Mouse (Mus musculus) embryonic facial prominence, embryonic 11.5 days (tissue): ENCODE measurements at regions not wholly inside any gene's neighbourhood (a gene's known extent, or its start where the extent isn't known, plus 50 kb on each side); places are given as distances from the start of the nearest gene placed in this dataset.

Source experiments
- ATAC-seq: fragments of 200-750 bp; cut with Nextera tagmentation; replicated peaks from 2 replicates; pipeline ENCODE4 v1.8.0; 2017; ENCODE audit warnings: low read depth; ENCODE audit not compliant: insufficient number of reproducible peaks, low FRiP score, low TSS enrichment
- DNase-seq: peaks from one replicate; pipeline ENCODE4 v3.0.0-alpha.2; 2015; ENCODE audit warnings: low spot score
- H3K27ac ChIP-seq: fragments of 300-500 bp; sonication (generic); replicated peaks from 2 replicates; pipeline ENCODE4 v1.5.1; 2014; ENCODE audit warnings: mild to moderate bottlenecking, low read depth, low read length, control low read depth
- H3K27me3 ChIP-seq: fragments of 300-500 bp; sonication (generic); 2 replicates; pipeline ENCODE4 v1.6.1; 2014; ENCODE audit warnings: mild to moderate bottlenecking, low read length, moderate library complexity, mixed read lengths; ENCODE audit not compliant: control insufficient read depth, insufficient read depth
- H3K36me3 ChIP-seq: fragments of 300-500 bp; sonication (generic); replicated peaks from 2 replicates; pipeline ENCODE4 v1.6.1; 2014; ENCODE audit warnings: low read depth, mild to moderate bottlenecking, low read length, moderate library complexity, mixed read lengths; ENCODE audit not compliant: control insufficient read depth, insufficient read depth
- H3K4me1 ChIP-seq: fragments of 300-500 bp; sonication (generic); 2 replicates; pipeline ENCODE4 v1.6.1; 2014; ENCODE audit warnings: low read length, mixed read lengths; ENCODE audit not compliant: control insufficient read depth, insufficient read depth
- H3K4me2 ChIP-seq: fragments of 300-500 bp; sonication (generic); 2 replicates; pipeline ENCODE4 v1.6.1; 2014; ENCODE audit warnings: low read depth, mild to moderate bottlenecking, control low read depth, low read length, moderate library complexity
- H3K4me3 ChIP-seq: fragments of 300-500 bp; sonication (generic); 2 replicates; pipeline ENCODE4 v1.5.1; 2014; ENCODE audit warnings: low read depth, low read length, control low read depth
- H3K9ac ChIP-seq: fragments of 300-500 bp; sonication (generic); replicated peaks from 2 replicates; pipeline ENCODE4 v1.6.1; 2014; ENCODE audit warnings: mild to moderate bottlenecking, control low read depth, low read length
- H3K9me3 ChIP-seq: fragments of 300-500 bp; sonication (generic); replicated peaks from 2 replicates; pipeline ENCODE4 v1.6.1; 2016; ENCODE audit warnings: mild to moderate bottlenecking, low read length, inconsistent platforms, mixed read lengths; ENCODE audit not compliant: control insufficient read depth
- WGBS: fragments of 180-500 bp; shearing (Covaris S2); extraction: QIAGEN DNeasy Blood & Tissue Kit; methylation state at CpG from one replicate; pipeline ENCODE4 v1.1.7; 2014; 5-methylcytosine and 5-hydroxymethylcytosine counted together

DNA sequence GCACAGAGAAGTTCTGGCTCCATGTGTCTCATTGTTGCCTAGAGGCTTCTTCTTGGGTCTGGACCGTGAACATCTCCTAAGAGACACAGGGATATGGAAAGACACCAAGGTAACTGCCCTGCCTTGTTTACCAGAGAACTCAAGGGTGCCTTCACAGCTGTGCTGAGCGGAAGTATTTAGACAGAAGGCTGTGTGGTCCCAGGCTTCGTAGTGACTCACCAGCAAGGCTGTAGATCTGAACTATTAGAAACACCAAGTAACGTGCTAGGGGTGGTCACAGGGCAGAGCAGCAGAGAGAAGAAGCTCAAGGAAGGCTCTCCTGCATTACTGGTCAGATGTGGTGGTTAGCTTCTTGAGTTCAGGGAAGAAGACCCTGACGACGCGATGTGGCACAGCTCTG lies 51.6 kb upstream of the Lpp start:
- H3K27ac ChIP-seq = no peak overlapping the region
- ATAC-seq = no peak

DNA sequence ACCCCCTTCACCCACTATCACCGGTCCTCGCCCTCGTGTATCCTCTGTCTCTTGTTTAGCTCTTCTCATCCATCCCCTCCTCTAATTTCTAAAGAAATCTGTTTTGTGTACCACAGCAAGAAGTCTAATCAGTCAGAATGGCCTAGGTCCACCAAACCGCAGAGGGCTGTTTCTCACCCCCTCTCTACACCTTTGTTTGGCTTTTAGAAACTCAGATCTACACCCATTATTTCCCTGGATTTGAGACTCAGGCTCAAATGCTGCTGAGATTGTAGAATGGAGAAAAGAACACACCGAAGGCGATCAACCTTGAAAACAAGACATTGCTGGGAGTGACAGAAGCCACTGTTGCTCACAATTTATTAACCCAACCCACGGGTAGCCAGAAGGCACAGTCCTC lies 52.7 kb upstream of the Lpp start:
- H3K27me3 ChIP-seq = no peaks in the 10 kb centered on the region
- ATAC-seq (no peak), DNase-seq (no peak)
- no peaks in the 10 kb centered on the region for H3K4me1 ChIP-seq
- 73% methylated on average over 7 of the region's 7 CpGs for whole genome bisulfite sequencing
- H3K36me3 ChIP-seq = no peaks in the 10 kb centered on the region
- no peak overlapping the region for H3K27ac ChIP-seq
- no peak overlapping the region for H3K4me3 ChIP-seq
- no peaks in the 10 kb centered on the region for H3K9me3 ChIP-seq
- no peak overlapping the region for H3K4me2 ChIP-seq
- H3K9ac ChIP-seq = no peak overlapping the region

More for the DNA sequence above, 51.6 kb upstream of the Lpp start:
- DNase-seq = no peak
- no peak overlapping the region for H3K4me3 ChIP-seq
- no peaks in the 10 kb centered on the region for H3K9me3 ChIP-seq
- no peak overlapping the region for H3K9ac ChIP-seq
- no peak overlapping the region for H3K4me2 ChIP-seq
- no peaks in the 10 kb centered on the region for H3K36me3 ChIP-seq
- H3K4me1 ChIP-seq = no peaks in the 10 kb centered on the region
- no peaks in the 10 kb centered on the region for H3K27me3 ChIP-seq
- WGBS = 85% methylated on average over 7 of the region's 7 CpGs

DNA sequence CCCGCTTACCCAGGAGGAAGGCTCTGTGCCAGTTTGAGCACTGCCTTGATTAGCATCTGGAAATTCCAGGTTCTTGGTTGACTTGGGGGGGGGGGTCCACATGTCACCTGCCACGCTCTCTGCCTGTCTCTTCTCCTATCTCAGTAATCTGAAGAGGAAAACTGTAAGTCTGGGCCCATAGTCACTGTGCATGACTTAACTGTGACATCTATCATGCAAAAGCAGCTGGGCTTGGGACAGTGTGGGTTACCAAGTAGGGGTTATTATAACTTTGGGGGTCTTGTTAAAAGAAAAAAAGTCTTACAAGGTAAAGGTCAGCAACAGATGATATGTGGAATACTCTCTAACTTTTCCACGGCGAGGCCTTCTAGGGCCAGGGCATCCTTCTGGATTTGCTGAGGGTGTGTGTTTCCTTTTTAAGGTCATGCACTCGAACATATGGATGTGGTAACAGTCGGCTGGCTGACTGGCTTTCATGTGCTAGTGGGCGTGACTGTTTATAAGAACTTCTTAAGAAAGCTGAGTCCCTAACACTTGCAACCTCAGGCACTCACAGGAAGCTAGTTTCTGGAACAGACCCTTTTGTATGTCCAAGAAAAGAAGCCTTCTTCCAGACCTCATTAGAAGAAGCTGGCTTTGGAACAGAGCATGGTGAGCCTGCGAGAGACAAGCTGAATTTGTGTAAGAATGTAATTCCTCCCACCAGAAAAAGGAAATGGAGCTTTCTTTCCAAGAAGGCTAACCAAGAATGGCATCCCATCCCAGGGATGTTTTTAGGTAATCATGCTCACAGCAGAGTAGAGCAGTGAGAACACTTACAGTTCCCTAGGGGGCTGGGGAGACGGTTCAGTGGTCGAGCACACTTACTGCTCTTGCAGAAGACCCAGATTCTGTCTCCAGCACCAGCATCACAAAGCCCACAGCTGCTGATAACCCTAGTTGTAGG lies 53.7 kb upstream of the Lpp start:
- no peaks in the 10 kb centered on the region for H3K4me1 ChIP-seq
- no peak overlapping the region for H3K4me3 ChIP-seq
- H3K27me3 ChIP-seq = no peaks in the 10 kb centered on the region
- H3K36me3 ChIP-seq = no peaks in the 10 kb centered on the region
- ATAC-seq (no peak), DNase-seq (peak; percentile 78)
- H3K9ac ChIP-seq = no peak overlapping the region
- no peak overlapping the region for H3K4me2 ChIP-seq
- WGBS = 32% methylated on average over 10 of the region's 10 CpGs
- H3K9me3 ChIP-seq = no peaks in the 10 kb centered on the region
- H3K27ac ChIP-seq = no peak overlapping the region; the same call in 1 of the 2 replicates

DNA sequence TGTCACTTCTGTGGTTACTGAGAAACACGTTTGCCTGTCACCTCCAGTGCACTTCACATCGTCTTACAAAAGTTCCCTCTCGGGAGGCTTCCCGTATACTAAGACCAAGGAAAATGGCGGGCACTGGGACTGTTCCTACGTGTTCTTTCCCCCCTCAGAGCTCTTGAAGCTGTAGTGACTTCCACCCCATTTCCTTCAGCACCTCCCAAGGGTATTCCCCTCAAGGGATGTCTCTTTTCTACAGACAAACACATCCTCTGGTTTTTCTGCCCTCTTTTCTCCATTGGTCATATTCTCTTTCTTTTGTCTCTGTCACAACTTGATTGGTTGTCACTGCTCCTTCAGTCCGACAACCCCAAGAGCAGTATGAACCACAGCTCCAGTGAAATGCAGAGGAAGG lies 54.9 kb upstream of the Lpp start:
- no peaks in the 10 kb centered on the region for H3K4me1 ChIP-seq
- no peaks in the 10 kb centered on the region for H3K27me3 ChIP-seq
- H3K9me3 ChIP-seq = no peaks in the 10 kb centered on the region
- 85% methylated on average over 7 of the region's 7 CpGs for WGBS
- ATAC-seq (no peak), DNase-seq (no peak)
- H3K4me3 ChIP-seq = no peak overlapping the region
- H3K9ac ChIP-seq = no peak overlapping the region
- H3K27ac ChIP-seq = no peak overlapping the region
- no peaks in the 10 kb centered on the region for H3K36me3 ChIP-seq
- no peak overlapping the region for H3K4me2 ChIP-seq

DNA sequence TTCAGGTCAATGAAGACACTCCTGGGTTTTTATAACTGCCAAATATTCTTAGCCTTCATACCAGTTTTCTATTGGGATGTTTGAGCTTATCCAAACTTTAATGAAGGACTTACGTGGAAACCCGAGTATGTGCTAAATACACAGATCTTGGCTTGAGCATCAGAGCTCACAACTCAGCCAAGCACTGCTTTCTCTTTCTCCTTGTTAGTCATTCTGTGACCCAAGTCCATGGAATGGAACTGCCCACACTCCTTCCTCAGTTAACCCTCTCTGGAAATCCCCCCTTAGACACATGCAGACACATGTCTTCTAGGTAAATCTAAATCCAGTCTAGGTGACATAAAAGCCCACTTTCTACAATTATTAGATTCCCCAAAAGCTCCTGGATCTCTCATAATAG lies 58.9 kb upstream of the Lpp start:
- WGBS = 88% methylated on average over 2 of the region's 2 CpGs
- H3K9me3 ChIP-seq = no peaks in the 10 kb centered on the region
- H3K9ac ChIP-seq = no peak overlapping the region
- ATAC-seq (no peak), DNase-seq (no peak)
- no peaks in the 10 kb centered on the region for H3K36me3 ChIP-seq
- no peak overlapping the region for H3K4me3 ChIP-seq
- no peaks in the 10 kb centered on the region for H3K27me3 ChIP-seq
- H3K4me1 ChIP-seq = no peaks in the 10 kb centered on the region
- no peak overlapping the region for H3K4me2 ChIP-seq
- no peak overlapping the region for H3K27ac ChIP-seq

DNA sequence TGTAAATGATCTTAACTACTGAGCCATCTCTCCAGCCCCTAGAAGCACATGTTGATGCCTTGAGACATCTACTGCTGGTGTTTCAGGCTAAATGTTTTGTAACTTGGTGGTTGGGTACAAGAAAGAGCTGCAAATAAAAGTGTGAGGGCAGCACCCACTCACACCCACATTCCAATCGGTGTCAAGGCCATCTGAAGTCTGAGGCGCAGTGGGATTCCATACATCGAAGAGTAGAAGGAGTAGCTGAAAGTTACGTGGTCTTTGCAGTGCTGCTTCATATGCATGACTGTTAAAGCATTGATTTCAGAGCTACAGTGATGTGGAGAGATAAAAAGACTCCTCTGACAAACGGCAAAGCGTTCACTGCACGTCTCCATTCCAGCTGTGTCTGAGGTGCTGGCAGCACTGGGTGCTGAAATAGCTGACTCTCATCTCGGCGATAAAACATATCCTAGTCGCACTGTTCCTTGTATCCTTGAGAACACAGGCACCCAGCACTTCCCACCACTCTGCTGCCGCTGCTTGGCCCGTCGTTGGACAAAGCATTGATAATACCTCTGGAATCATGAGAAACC lies 61.8 kb upstream of the Lpp start:
- no peaks in the 10 kb centered on the region for H3K9me3 ChIP-seq
- no peak overlapping the region for H3K4me2 ChIP-seq
- WGBS = 87% methylated on average over 13 of the region's 13 CpGs
- no peaks in the 10 kb centered on the region for H3K27me3 ChIP-seq
- H3K4me3 ChIP-seq = no peak overlapping the region
- no peaks in the 10 kb centered on the region for H3K36me3 ChIP-seq
- ATAC-seq (no peak), DNase-seq (no peak)
- H3K9ac ChIP-seq = no peak overlapping the region
- H3K27ac ChIP-seq = no peak overlapping the region
- H3K4me1 ChIP-seq = no peaks in the 10 kb centered on the region

DNA sequence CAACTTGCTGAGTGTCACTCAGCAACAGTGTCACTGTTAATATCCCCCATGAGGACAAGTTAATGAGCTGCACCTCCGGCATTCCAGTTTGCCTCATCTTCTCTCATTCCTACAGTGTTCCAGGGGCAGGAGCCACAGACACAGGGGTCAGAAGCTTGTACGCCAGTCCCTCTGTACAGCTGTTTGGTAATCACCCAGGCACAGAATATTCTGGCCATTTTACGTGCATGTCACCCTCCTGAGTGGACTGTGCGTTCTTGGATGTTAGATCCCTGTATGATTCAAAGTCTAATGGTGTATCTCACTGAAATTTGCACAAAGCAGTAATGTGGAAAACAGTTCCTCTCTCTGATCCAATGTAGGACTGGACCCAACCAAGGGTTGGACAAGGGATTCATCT lies 66.7 kb upstream of the Lpp start:
- no peaks in the 10 kb centered on the region for H3K4me1 ChIP-seq
- no peaks in the 10 kb centered on the region for H3K9me3 ChIP-seq

DNA sequence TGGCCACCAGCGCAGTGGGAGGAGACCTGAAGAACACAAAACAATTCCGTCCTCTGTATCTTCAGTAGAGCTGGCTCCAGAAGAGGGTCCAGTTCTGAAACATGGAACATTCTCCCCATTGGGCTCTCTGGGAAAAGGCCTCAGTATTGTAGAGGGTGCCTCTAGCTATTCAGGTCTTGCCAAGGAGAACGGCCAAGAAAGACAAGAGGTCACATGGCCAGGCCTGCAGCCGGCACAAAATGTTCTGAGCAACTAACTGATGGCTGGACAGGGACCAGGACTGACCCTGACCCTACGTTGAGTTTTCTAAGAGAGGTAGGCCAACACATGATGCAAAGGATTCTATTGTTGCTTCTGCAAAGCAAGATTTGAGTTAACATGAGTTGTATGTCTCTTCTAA lies 67.3 kb upstream of the Lpp start:
- Histone ChIP-seq H3K36me3 (no peaks in the 10 kb centered on the region), H3K4me2 (no peak overlapping the region), H3K27ac (no peak overlapping the region), H3K9me3 (no peaks in the 10 kb centered on the region), H3K27me3 (no peaks in the 10 kb centered on the region), H3K4me1 (no peaks in the 10 kb centered on the region), H3K9ac (no peak overlapping the region), H3K4me3 (no peak overlapping the region)
- no peak for DNase-seq
- WGBS = 89% methylated on average over 5 of the region's 5 CpGs
- no peak for ATAC-seq

More for the DNA sequence above, 66.7 kb upstream of the Lpp start:
- no peak for ATAC-seq
- Histone ChIP-seq H3K36me3 (no peaks in the 10 kb centered on the region), H3K9ac (no peak overlapping the region), H3K27ac (no peak overlapping the region), H3K4me3 (no peak overlapping the region), H3K4me2 (no peak overlapping the region), H3K27me3 (no peaks in the 10 kb centered on the region)
- 85% methylated on average over 4 of the region's 4 CpGs for WGBS
- DNase-seq = no peak
